In the genomic region with DNA sequence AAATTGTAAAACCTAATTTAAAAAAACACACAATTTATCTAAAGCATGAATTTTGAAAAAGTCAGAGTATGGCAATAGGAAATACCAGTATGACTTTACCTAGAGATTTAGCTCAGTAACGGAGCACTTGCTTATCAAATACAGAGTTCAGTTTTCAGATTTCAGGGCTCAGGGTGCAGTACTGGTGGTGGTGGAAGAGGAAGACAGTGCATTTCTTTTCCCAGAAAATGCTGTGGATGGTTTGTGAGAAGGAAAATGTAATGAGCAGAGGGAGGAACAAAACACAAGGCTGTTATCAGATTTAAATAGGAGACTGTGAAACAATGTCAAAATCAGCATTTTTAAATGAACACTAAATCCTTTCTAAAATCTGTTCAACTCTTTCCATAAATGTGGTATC, we compare ENCODE assay signal across 16 mouse cellular contexts.
"Had no signal": no experiment of that assay in that cellular context is flagged by ENCODE, and none has a peak within 500 bp of the region (broad histone marks: within the 10 kb centered on the region; RNA-seq: fewer than 3 reads in every experiment).

No protein-coding gene starts in this region.

- H3K4me2 ChIP-seq: lung, embryonic 15.5 days; midbrain, embryonic 11.5 days; midbrain, embryonic 13.5 days; midbrain, embryonic 15.5 days; neural tube, embryonic 12.5 days; stomach, embryonic 15.5 days had no signal

- ATAC-seq: lung, postnatal 0 days had no signal

- H3K9ac ChIP-seq: lung, embryonic 15.5 days; midbrain, embryonic 13.5 days; midbrain, embryonic 15.5 days; neural tube, embryonic 12.5 days; stomach, embryonic 15.5 days had no signal

- H3K9me3 ChIP-seq: lung, embryonic 15.5 days; megakaryocyte, embryonic 14.5 days; midbrain, embryonic 13.5 days; midbrain, embryonic 15.5 days; neural tube, embryonic 12.5 days; stomach, embryonic 15.5 days had no signal

- H3K27ac ChIP-seq: lung, embryonic 15.5 days; macrophage; midbrain, embryonic 13.5 days; midbrain, embryonic 15.5 days; neural tube, embryonic 12.5 days; stomach, embryonic 15.5 days; stomach, postnatal 0 days had no signal

- H3K27me3 ChIP-seq: lung, embryonic 15.5 days; megakaryocyte, embryonic 14.5 days; midbrain, embryonic 13.5 days; midbrain, embryonic 15.5 days; neural tube, embryonic 12.5 days; stomach, embryonic 15.5 days had no signal

- H3K4me3 ChIP-seq: lung, embryonic 15.5 days; megakaryocyte, embryonic 14.5 days; midbrain, embryonic 13.5 days; midbrain, embryonic 15.5 days; neural tube, embryonic 12.5 days; stomach, embryonic 15.5 days had no signal

- DNase-seq: lung, adult 2 months; lung, postnatal 14 days; lung, postnatal 36 days; thymus, adult 2 months; thymus, postnatal 25 days; thymus, postnatal 4 days had no signal

- H3K4me1 ChIP-seq: lung, embryonic 15.5 days; megakaryocyte, embryonic 14.5 days; midbrain, embryonic 13.5 days; midbrain, embryonic 15.5 days; neural tube, embryonic 12.5 days; stomach, embryonic 15.5 days had no signal

- H3K36me3 ChIP-seq: lung, embryonic 15.5 days; midbrain, embryonic 13.5 days; midbrain, embryonic 15.5 days; neural tube, embryonic 12.5 days; stomach, embryonic 15.5 days had no signal
